Mouse (Mus musculus): ENCODE results near the gene Fbxl17.

Gene Fbxl17

GRCm38 (mm10) chr17:63217016-63217415, 282.8 kb downstream of the Fbxl17 start:
- no peak for DNase-seq (ENCODE audit: low spot score in 2 of 2)

GRCm38 (mm10) chr17:63212018-63212417, 287.8 kb downstream of the Fbxl17 start:
- DNase-seq (ENCODE audit: low spot score in 2 of 2), result no peak

- DNase-seq (ENCODE audit: low spot score in 2 of 2), result no peak
These were observed 290.7 kb downstream of the Fbxl17 start for GRCm38 (mm10) chr17:63209151-63209550.

GRCm38 (mm10) chr17:63208346-63208745, 291.5 kb downstream of the Fbxl17 start:
- DNase-seq (ENCODE audit: low spot score in 2 of 2), result no peak

GRCm38 (mm10) chr17:63207714-63208113, 292.1 kb downstream of the Fbxl17 start:
- DNase-seq (ENCODE audit: low spot score in 2 of 2), result no peak

- DNase-seq (ENCODE audit: low spot score in 2 of 2), result no peak
These were observed 294.5 kb downstream of the Fbxl17 start for GRCm38 (mm10) chr17:63205316-63205715.

GRCm38 (mm10) chr17:63203582-63204190, 296.1 kb downstream of the Fbxl17 start:
- no peak for DNase-seq (ENCODE audit: low spot score in 2 of 2)

- no peak for DNase-seq (ENCODE audit: low spot score in 2 of 2)
These were observed 301.1 kb downstream of the Fbxl17 start for GRCm38 (mm10) chr17:63198703-63199102.

GRCm38 (mm10) chr17:63195496-63195895, 304.3 kb downstream of the Fbxl17 start:
- no peak for DNase-seq (ENCODE audit: low spot score in 2 of 2)

- DNase-seq (ENCODE audit: low spot score in 2 of 2), result no peak
These were observed 306.6 kb downstream of the Fbxl17 start for GRCm38 (mm10) chr17:63193196-63193595.

- no peak for DNase-seq (ENCODE audit: low spot score in 2 of 2)
These were observed 308.5 kb downstream of the Fbxl17 start for GRCm38 (mm10) chr17:63191345-63191744.

- DNase-seq (ENCODE audit: low spot score in 2 of 2), result no peak
These were observed 310.5 kb downstream of the Fbxl17 start for GRCm38 (mm10) chr17:63189274-63189673.

- DNase-seq (ENCODE audit: low spot score in 2 of 2), result peak in 1 of 2 experiments; percentile 14
These were observed 314.3 kb downstream of the Fbxl17 start for GRCm38 (mm10) chr17:63185531-63185930.

GRCm38 (mm10) chr17:63184844-63185504, 314.8 kb downstream of the Fbxl17 start:
- DNase-seq (ENCODE audit: low spot score in 2 of 2), result no peak

GRCm38 (mm10) chr17:63183431-63183830, 316.4 kb downstream of the Fbxl17 start:
- DNase-seq (ENCODE audit: low spot score in 2 of 2), result no peak

- no peak for DNase-seq (ENCODE audit: low spot score in 2 of 2)
These were observed 318.2 kb downstream of the Fbxl17 start for GRCm38 (mm10) chr17:63181661-63182060.

GRCm38 (mm10) chr17:63180042-63180441, 319.8 kb downstream of the Fbxl17 start:
- DNase-seq (ENCODE audit: low spot score in 2 of 2), result no peak

- no peak for DNase-seq (ENCODE audit: low spot score in 2 of 2)
These were observed 321.5 kb downstream of the Fbxl17 start for GRCm38 (mm10) chr17:63178331-63178730.

- no peak for DNase-seq (ENCODE audit: low spot score in 2 of 2)
These were observed 323.4 kb downstream of the Fbxl17 start for GRCm38 (mm10) chr17:63176411-63176810.

GRCm38 (mm10) chr17:63172697-63173096, 327.1 kb downstream of the Fbxl17 start:
- DNase-seq (ENCODE audit: low spot score in 2 of 2), result no peak

GRCm38 (mm10) chr17:63171890-63172491, 327.8 kb downstream of the Fbxl17 start:
- no peak for DNase-seq (ENCODE audit: low spot score in 2 of 2)

- DNase-seq (ENCODE audit: low spot score in 2 of 2), result no peak
These were observed 328.6 kb downstream of the Fbxl17 start for GRCm38 (mm10) chr17:63171264-63171663.

All from urinary bladder, postnatal 36 days (tissue).